Mouse (Mus musculus) hematopoietic stem cell, adult 5-6 weeks (primary cell): Measurements from ENCODE around the gene Pstpip1. TPM values are rescaled to one million over a fixed set of nuclear protein-coding genes. Genes with fewer than 3 reads are reported as not detected.

ENCODE experiments used
- ATAC-seq, 2 experiments: fragments of 125-278 bp in 1 of 2; replicated peaks in 1 of 2; 2 replicates each; pipeline ENCODE4 v1.8.0; 2016 to 2017; ENCODE audit warnings: inconsistent platforms in 2 of 2, mild to moderate bottlenecking in 2 of 2, moderate number of reproducible peaks in 2 of 2, low read depth in 1 of 2, moderate TSS enrichment in 1 of 2; ENCODE audit not compliant: low FRiP score in 2 of 2, poor library complexity in 2 of 2, severe bottlenecking in 2 of 2, insufficient read depth in 1 of 2, low TSS enrichment in 1 of 2
- total RNA-seq: library from RNA; stranded (forward); fragments of 172-1452, 232-1000 nt; gene quantifications from 2 replicates; pipeline ENCODE4 v1.2.3, GENCODE M21; 2017

Pstpip1 gene
- total RNA-seq, 1 experiment from 2014 or later: 109 TPM

- no peak for ATAC-seq
These were observed 85.6 kb downstream of the Pstpip1 start for GRCm38 (mm10) chr9:56175316-56175715.

GRCm38 (mm10) chr9:56177354-56177753, 87.6 kb downstream of the Pstpip1 start:
- ATAC-seq: no peak

Other genes with a start within 250 kb of the Pstpip1 start
- 26.5 and 32.7 TPM in 2 replicates for gene Scaper, start 151.8 kb upstream of the Pstpip1 start, total RNA-seq
- not detected in 2 replicates for gene 4930563M21Rik, start 79.4 kb upstream of the Pstpip1 start, total RNA-seq
- 74.9 and 87.8 TPM in 2 replicates for gene Rcn2, start 48.1 kb upstream of the Pstpip1 start, total RNA-seq
- 91.3 and 100 TPM in 2 replicates for gene Tspan3, start 75.5 kb downstream of the Pstpip1 start, total RNA-seq